In genomic region chr17:47688344-47688607, GRCm38 (mm10) we compare ENCODE assay signal across 8 mouse cellular contexts. TPM values are rescaled to one million over a fixed set of nuclear protein-coding genes. Genes with fewer than 3 reads are reported as not detected.
DNase-seq lines count a peak whose midpoint lies in the region; ATAC-seq lines count a peak whose summit lies in the region.

TSS of gene Tomm6 (minus strand) at chr17:47688386.

- peak within 1 kb of the TSS; percentile 66 for H3K4me3 ChIP-seq in forebrain, embryonic 11.5 days (ENCODE audit: low read depth, low read length)
- H3K4me3 ChIP-seq in liver, embryonic 11.5 days (ENCODE audit: low read depth, low read length), result peak within 1 kb of the TSS; percentile 81
- H3K4me3 ChIP-seq in stomach, embryonic 16.5 days (replicated peaks; ENCODE audit: low read length), result peak within 1 kb of the TSS; percentile 92

- WGBS in forebrain, embryonic 11.5 days, result 0% methylated on average over 9 of the region's 9 CpGs
- WGBS in liver, embryonic 11.5 days, result 2% methylated on average over 9 of the region's 9 CpGs
- WGBS in stomach, embryonic 16.5 days, result 0% methylated on average over 9 of the region's 9 CpGs

- H3K27me3 ChIP-seq in forebrain, embryonic 11.5 days (ENCODE audit: control insufficient read depth, insufficient read depth, low read length), result no peaks in the 10 kb centered on the region; the same call in 1 of the 2 replicates
- peaks cover 2% of the 10 kb centered on the region; the same call in 1 of the 2 replicates for H3K27me3 ChIP-seq in liver, embryonic 11.5 days (replicated peaks; ENCODE audit: control insufficient read depth, insufficient read depth, low read length)
- H3K27me3 ChIP-seq in stomach, embryonic 16.5 days (ENCODE audit: control insufficient read depth, insufficient read depth, low read length), result no peaks in the 10 kb centered on the region

- no peak for ATAC-seq in forebrain, embryonic 11.5 days (replicated peaks; ENCODE audit: low FRiP score)
- no peak for ATAC-seq in hematopoietic stem cell, adult 5-6 weeks (replicated peaks in 1 of 2; ENCODE audit: insufficient read depth in 1 of 2, low FRiP score in 2 of 2, low TSS enrichment in 1 of 2, low read depth in 1 of 2, poor library complexity in 2 of 2, severe bottlenecking in 2 of 2)
- ATAC-seq in liver, embryonic 11.5 days (replicated peaks; ENCODE audit: low FRiP score), result no peak
- no peak for ATAC-seq in stomach, embryonic 16.5 days (ENCODE audit: insufficient read depth, low FRiP score)

- H3K9me3 ChIP-seq in forebrain, embryonic 11.5 days (ENCODE audit: control insufficient read depth, low read length), result no peaks in the 10 kb centered on the region
- no peaks in the 10 kb centered on the region for H3K9me3 ChIP-seq in liver, embryonic 11.5 days (ENCODE audit: control insufficient read depth, low read length)
- no peaks in the 10 kb centered on the region for H3K9me3 ChIP-seq in stomach, embryonic 16.5 days (replicated peaks; ENCODE audit: control insufficient read depth, low read length)

- peaks cover 8% of the 10 kb centered on the region; the same call in 1 of the 2 replicates for H3K4me1 ChIP-seq in forebrain, embryonic 11.5 days (replicated peaks; ENCODE audit: control insufficient read depth, insufficient read depth, low read length)
- peaks cover 11% of the 10 kb centered on the region for H3K4me1 ChIP-seq in liver, embryonic 11.5 days (replicated peaks; ENCODE audit: control insufficient read depth, insufficient read depth, low read length)
- H3K4me1 ChIP-seq in stomach, embryonic 16.5 days (ENCODE audit: control insufficient read depth, insufficient read depth, low read length), result peaks cover 20% of the 10 kb centered on the region; the same call in 1 of the 2 replicates

- peak within 1 kb of the TSS; percentile 57 for H3K27ac ChIP-seq in forebrain, embryonic 11.5 days (ENCODE audit: low read depth, low read length)
- peak within 1 kb of the TSS; percentile 75 for H3K27ac ChIP-seq in liver, embryonic 11.5 days (ENCODE audit: low read depth, low read length)
- H3K27ac ChIP-seq in stomach, embryonic 16.5 days (ENCODE audit: low read length), result peak within 1 kb of the TSS; percentile 87

- H3K36me3 ChIP-seq in forebrain, embryonic 11.5 days (ENCODE audit: control insufficient read depth, insufficient read depth, low read length), result no peaks in the 10 kb centered on the region; the same call in 1 of the 2 replicates
- H3K36me3 ChIP-seq in liver, embryonic 11.5 days (ENCODE audit: control insufficient read depth, insufficient read depth, low read length), result peaks cover 13% of the 10 kb centered on the region; the same call in 1 of the 2 replicates
- no peaks in the 10 kb centered on the region for H3K36me3 ChIP-seq in stomach, embryonic 16.5 days (ENCODE audit: control insufficient read depth, insufficient read depth, low read length)

- peak within 1 kb of the TSS; percentile 87 for H3K9ac ChIP-seq in forebrain, embryonic 11.5 days (ENCODE audit: low read length)
- peak within 1 kb of the TSS; percentile 83 for H3K9ac ChIP-seq in liver, embryonic 11.5 days (ENCODE audit: low read depth, low read length)
- H3K9ac ChIP-seq in stomach, embryonic 16.5 days (ENCODE audit: low read length), result peak within 1 kb of the TSS; percentile 91

- no peak for DNase-seq in thymus, postnatal 0 days (ENCODE audit: low spot score)
- DNase-seq in thymus, postnatal 4 days, result no peak
- no peak for DNase-seq in forebrain, embryonic 11.5 days (ENCODE audit: low spot score)
- no peak for DNase-seq in liver, embryonic 11.5 days (ENCODE audit: low spot score)
- no peak for DNase-seq in embryo, embryonic 10.5 days (ENCODE audit: low spot score)
- no peak for DNase-seq in cerebellum, adult 11 months

- peak within 1 kb of the TSS; percentile 96 for H3K4me2 ChIP-seq in forebrain, embryonic 11.5 days (ENCODE audit: low read depth, low read length, severe bottlenecking)
- peak within 1 kb of the TSS; percentile 95 for H3K4me2 ChIP-seq in liver, embryonic 11.5 days
- peak within 1 kb of the TSS; percentile 99 for H3K4me2 ChIP-seq in stomach, embryonic 16.5 days (ENCODE audit: low read depth, low read length)

RNA-seq across cellular contexts. Expression of gene Tomm6, which starts in this region (rescaled TPM):
- 431 and 452 TPM in 2 replicates for polyA plus RNA-seq in thymus, postnatal 0 days (2015; fragmentation: Nextera tagmentation; extraction: Ambion mirVana)
- polyA plus RNA-seq in forebrain, embryonic 11.5 days (2014; fragmentation: Nextera tagmentation; extraction: Ambion mirVana), result 326 and 354 TPM in 2 replicates
- 23.4 and 49.8 TPM in 2 replicates for total RNA-seq in hematopoietic stem cell, adult 5-6 weeks (2017)
- polyA plus RNA-seq in liver, embryonic 11.5 days (2014; fragmentation: Nextera tagmentation; extraction: Ambion mirVana), result 442 and 486 TPM in 2 replicates
- 357 and 376 TPM in 2 replicates for polyA plus RNA-seq in stomach, embryonic 16.5 days (2015; fragmentation: Nextera tagmentation; extraction: Ambion mirVana)
